Mouse (Mus musculus) liver, adult 2 months (tissue): Measurements from ENCODE around the gene Vmn1r35. TPM values are rescaled to one million over a fixed set of nuclear protein-coding genes. Genes with fewer than 3 reads are reported as not detected.
"Not testable (repeated sequence)": the region's sequence is repeated elsewhere in the genome, so short reads cannot be mapped to it uniquely, and the experiment has no call there.

Experiments used
- DNase-seq: peaks from one replicate; pipeline ENCODE4 v3.0.0-alpha.2; 2011; ENCODE audit warnings: low read depth, low spot score; ENCODE audit errors: extremely low read depth
- H3K27ac ChIP-seq: fragments of 200-500 bp; replicated peaks from 2 replicates; pipeline ENCODE4 v1.5.1; 2012; ENCODE audit warnings: low read depth, mild to moderate bottlenecking, control low read depth, inconsistent platforms, low read length; ENCODE audit not compliant: insufficient read depth
- H3K27me3 ChIP-seq: fragments of 200-500 bp; 2 replicates; pipeline ENCODE4 v1.6.1; 2012; ENCODE audit warnings: mild to moderate bottlenecking, moderate library complexity, low read length, inconsistent platforms; ENCODE audit not compliant: control insufficient read depth, insufficient read depth
- H3K36me3 ChIP-seq: fragments of 200-500 bp; 2 replicates; pipeline ENCODE4 v1.6.1; 2012; ENCODE audit warnings: low read length, inconsistent platforms; ENCODE audit not compliant: control insufficient read depth, insufficient read depth
- H3K4me1 ChIP-seq: fragments of 200-500 bp; 2 replicates; pipeline ENCODE4 v1.6.1; 2011; ENCODE audit warnings: low read length; ENCODE audit not compliant: control insufficient read depth, insufficient read depth
- H3K4me3 ChIP-seq: fragments of 200-500 bp; 2 replicates; pipeline ENCODE4 v1.5.1; 2011; ENCODE audit warnings: low read depth, mild to moderate bottlenecking, control low read depth, low read length, moderate library complexity; ENCODE audit not compliant: insufficient read depth
- H3K79me2 ChIP-seq: fragments of 200-500 bp; 2 replicates; pipeline ENCODE4 v1.6.1; 2012; ENCODE audit warnings: inconsistent platforms, mild to moderate bottlenecking, low read length, moderate library complexity; ENCODE audit not compliant: control insufficient read depth, insufficient read depth
- H3K9ac ChIP-seq: fragments of 200-500 bp; 2 replicates; pipeline ENCODE4 v1.6.1; 2012; ENCODE audit warnings: low read depth, mild to moderate bottlenecking, control low read depth, inconsistent platforms, low read length
- CTCF ChIP-seq: fragments of 200-500 bp; IDR thresholded peaks from 2 replicates; pipeline ENCODE4 v1.5.1; 2011; ENCODE audit warnings: low read depth, low read length, control low read depth
- POLR2A ChIP-seq: fragments of 200-500 bp; IDR thresholded peaks from 2 replicates; pipeline ENCODE4 v1.6.1; 2011; ENCODE audit warnings: low read length, control low read depth; ENCODE audit not compliant: insufficient read depth; ENCODE audit errors: extremely low read depth
- WGBS: fragments of 180-500 bp; shearing (Covaris S2); methylation state at CpG from one replicate; pipeline ENCODE4 v1.1.7; 2018; 5-methylcytosine and 5-hydroxymethylcytosine counted together
- polyA plus RNA-seq: library from polyadenylated mRNA; depleted of rRNA; stranded (reverse); fragments of >200 nt; gene quantifications from 2 replicates; pipeline ENCODE4 v1.2.3, GENCODE M21; 2012; rRNA removed
- total RNA-seq: library from RNA; depleted of rRNA; stranded (reverse); fragments of >200 nt; gene quantifications from 2 replicates; pipeline ENCODE4 v1.2.3, GENCODE M21; 2014; rRNA removed

The Vmn1r35 gene
- total RNA-seq, result not detected in 2 replicates
- polyA plus RNA-seq, result not detected in 2 replicates

DNA sequence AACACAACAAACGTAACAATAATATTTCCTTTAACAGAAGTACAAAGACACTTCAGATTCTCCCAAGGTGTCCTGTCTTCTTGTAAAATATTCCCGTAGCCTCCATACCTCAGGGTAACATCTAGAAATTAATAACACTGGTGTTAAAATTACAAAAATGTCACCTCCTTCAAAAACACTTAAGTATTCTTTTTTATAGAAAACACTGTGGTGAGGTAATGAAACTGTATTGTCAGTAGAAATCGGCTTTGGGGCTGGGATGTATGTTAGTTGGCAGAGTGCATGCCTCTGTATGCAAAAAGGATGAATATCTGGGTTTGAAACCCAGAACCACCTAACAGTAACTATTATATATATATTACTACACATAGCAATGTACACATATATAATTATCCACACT lies at the start of gene Vmn1r35:
Gene Vmn1r35, minus strand, starts transcription at position 101 of the 400 bp plus-strand sequence.
- no peaks in the 10 kb centered on the region for H3K79me2 ChIP-seq
- no peaks in the 10 kb centered on the region for H3K4me1 ChIP-seq
- DNase-seq, result no peak
- 81% methylated on average over 3 of the region's 3 CpGs for WGBS
- no peaks in the 10 kb centered on the region for H3K27me3 ChIP-seq
- no peaks in the 10 kb centered on the region for H3K36me3 ChIP-seq
- TF ChIP-seq CTCF (no peak), POLR2A (no peak)
- no peak within 1 kb of the TSS for H3K27ac ChIP-seq
- H3K9ac ChIP-seq, result no peak within 1 kb of the TSS
- H3K4me3 ChIP-seq, result no peak within 1 kb of the TSS

DNA sequence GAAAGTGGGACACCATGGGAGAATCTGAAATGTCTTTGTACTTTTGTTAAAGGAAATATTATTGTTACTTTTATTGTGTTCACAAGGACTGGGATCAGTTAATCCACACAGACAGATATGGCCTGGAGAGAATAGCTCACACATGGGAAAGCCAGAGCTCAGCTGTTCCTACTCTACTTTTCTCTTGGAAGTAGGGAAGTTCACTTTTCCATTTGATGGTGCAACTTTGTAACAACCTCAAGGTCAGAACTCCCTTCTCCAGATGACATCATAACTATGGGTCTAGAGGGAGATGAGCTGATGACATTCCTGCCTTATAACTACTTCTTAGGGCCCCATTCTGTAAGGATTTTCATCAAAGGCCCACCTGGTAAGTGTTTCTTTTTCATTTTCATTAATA lies 43.4 kb upstream of the Vmn1r35 start, which contains the start of gene Vmn1r37:
Gene Vmn1r37, plus strand, starts transcription at position 301 of the 400 bp plus-strand sequence.
- H3K4me1 ChIP-seq, H3K27me3 ChIP-seq, DNase-seq, H3K4me3 ChIP-seq, H3K36me3 ChIP-seq, H3K27ac ChIP-seq, H3K9ac ChIP-seq, H3K79me2 ChIP-seq: not testable (repeated sequence)

DNA sequence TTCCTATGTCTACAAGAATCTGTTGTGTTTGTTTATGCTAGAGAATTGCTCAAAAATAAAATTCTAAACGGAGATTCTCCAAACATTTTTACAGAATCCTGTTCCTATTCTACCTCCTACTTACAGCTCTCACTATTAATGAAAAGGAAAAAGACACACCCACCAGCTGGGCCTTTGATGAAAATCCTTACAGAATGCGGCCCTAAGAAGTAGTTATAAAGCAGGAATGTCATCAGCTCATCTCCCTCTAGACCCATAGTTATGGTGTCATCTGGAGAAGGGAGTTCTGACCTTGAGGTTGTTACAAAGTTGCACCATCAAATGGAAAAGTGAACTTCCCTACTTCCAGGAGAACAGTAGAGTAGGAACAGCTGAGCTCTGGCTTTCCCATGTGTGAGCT lies 33.4 kb upstream of the Vmn1r35 start, which contains the start of gene Vmn1r36:
Gene Vmn1r36, minus strand, starts transcription at position 101 of the 400 bp plus-strand sequence.
- not testable (repeated sequence) for H3K27ac ChIP-seq, H3K4me3 ChIP-seq, H3K79me2 ChIP-seq, DNase-seq, H3K27me3 ChIP-seq, H3K36me3 ChIP-seq, H3K4me1 ChIP-seq, H3K9ac ChIP-seq
- WGBS, result 61% methylated on average over 2 of the region's 2 CpGs

DNA sequence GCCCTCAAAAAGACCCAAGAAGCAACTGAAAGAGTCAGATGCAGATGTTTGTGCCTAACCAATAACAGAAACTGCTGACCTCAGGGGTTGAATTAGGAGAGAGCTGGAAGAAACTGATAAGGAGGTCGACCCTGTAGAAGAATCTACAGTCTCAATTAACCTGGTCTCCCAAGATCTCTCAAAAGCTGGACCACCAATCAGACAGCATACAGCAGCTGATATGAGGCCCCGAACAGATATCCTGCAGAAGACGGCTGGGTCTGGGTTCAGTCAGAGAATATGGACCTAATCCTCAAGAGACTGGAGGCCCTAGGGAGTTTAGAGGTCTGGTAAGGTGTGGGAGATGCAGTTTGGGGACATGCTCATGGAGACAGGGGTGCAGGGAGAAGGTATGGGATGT lies 28.1 kb upstream of the Vmn1r35 start:
- no peak overlapping the region for H3K9ac ChIP-seq
- TF ChIP-seq CTCF (no peak), POLR2A (no peak)
- H3K4me1 ChIP-seq, result no peaks in the 10 kb centered on the region
- H3K4me3 ChIP-seq, result no peak overlapping the region
- 69% methylated on average over 3 of the region's 3 CpGs for WGBS
- DNase-seq, result no peak
- H3K36me3 ChIP-seq, result no peaks in the 10 kb centered on the region
- H3K27ac ChIP-seq, result no peak overlapping the region
- no peaks in the 10 kb centered on the region for H3K79me2 ChIP-seq
- H3K27me3 ChIP-seq, result no peaks in the 10 kb centered on the region

DNA sequence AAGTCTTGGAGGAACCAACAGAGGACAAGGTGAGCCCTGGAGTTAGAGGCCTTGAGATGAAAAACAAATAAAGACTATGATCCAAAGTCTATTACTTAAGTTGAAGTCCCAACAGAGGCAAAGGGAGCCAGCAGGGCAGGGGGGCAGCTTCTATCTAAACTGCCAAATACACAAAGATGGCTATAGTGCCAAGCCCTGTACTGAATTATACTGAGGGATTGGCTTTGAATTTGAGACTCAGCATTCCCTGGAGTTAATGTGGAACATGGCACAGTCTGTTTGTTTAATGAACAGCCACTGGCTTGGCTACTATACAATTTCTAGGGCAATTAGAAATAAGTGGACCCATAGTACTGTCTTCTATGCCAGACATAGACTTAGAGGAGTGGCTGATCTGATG lies 23.2 kb upstream of the Vmn1r35 start:
- DNase-seq, result no peak

DNA sequence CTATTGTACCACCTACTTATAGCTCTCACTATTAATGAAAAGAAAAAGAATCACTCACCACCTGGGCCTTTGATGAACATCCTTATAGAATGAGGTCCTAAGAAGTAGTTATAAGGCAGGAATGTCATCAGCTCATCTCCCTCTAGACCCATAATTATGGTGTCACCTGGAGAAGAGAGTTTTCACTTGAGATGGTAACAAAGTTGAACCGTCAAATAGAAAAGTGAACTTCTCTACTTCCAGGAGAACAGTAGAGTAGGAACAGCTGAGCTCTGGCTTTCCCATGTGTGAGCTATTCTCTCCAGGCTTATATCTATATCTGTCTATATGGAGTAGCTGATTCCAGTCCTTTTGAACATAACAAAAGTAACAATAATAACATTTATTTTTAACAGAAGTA lies 41.9 kb downstream of the Vmn1r35 start, which contains the start of gene Vmn1r34:
Gene Vmn1r34, minus strand, starts transcription at position 101 of the 400 bp plus-strand sequence.
- 92% methylated on average over 1 of the region's 1 CpGs for WGBS
- Histone ChIP-seq H3K27me3 (no peaks in the 10 kb centered on the region), H3K9ac (no peak within 1 kb of the TSS), H3K4me1 (no peaks in the 10 kb centered on the region), H3K27ac (no peak within 1 kb of the TSS), H3K79me2 (no peaks in the 10 kb centered on the region), H3K36me3 (no peaks in the 10 kb centered on the region), H3K4me3 (no peak within 1 kb of the TSS)
- DNase-seq, result no peak
- TF ChIP-seq POLR2A, result no peak
- no peak for TF ChIP-seq CTCF

More for the DNA sequence above, 23.2 kb upstream of the Vmn1r35 start:
- Histone ChIP-seq H3K9ac (no peak overlapping the region), H3K27me3 (no peaks in the 10 kb centered on the region), H3K36me3 (no peaks in the 10 kb centered on the region), H3K4me1 (no peaks in the 10 kb centered on the region), H3K79me2 (no peaks in the 10 kb centered on the region), H3K27ac (no peak overlapping the region), H3K4me3 (no peak overlapping the region)
- TF ChIP-seq CTCF, result no peak

Other genes with a start within 250 kb of the Vmn1r35 start
- 2.1 and 4.6 TPM in 2 replicates for gene Mad2l1, start 150.5 kb downstream of the Vmn1r35 start, total RNA-seq
- gene Mad2l1, start 150.5 kb downstream of the Vmn1r35 start, polyA plus RNA-seq, result 0.57 and 0.65 TPM in 2 replicates
- gene Vmn1r32, start 125.8 kb downstream of the Vmn1r35 start, total RNA-seq, result not detected in 2 replicates
- not detected in 2 replicates for gene Vmn1r32, start 125.8 kb downstream of the Vmn1r35 start, polyA plus RNA-seq
- gene Vmn1r33, start 67.6 kb downstream of the Vmn1r35 start, total RNA-seq, result not detected in 2 replicates
- not detected in 2 replicates for gene Vmn1r33, start 67.6 kb downstream of the Vmn1r35 start, polyA plus RNA-seq
- gene Vmn1r34, start 42.0 kb downstream of the Vmn1r35 start, total RNA-seq, result not detected in 2 replicates
- not detected in 2 replicates for gene Vmn1r34, start 42.0 kb downstream of the Vmn1r35 start, polyA plus RNA-seq
- not detected in 2 replicates for gene Vmn1r36, start 33.3 kb upstream of the Vmn1r35 start, total RNA-seq
- gene Vmn1r36, start 33.3 kb upstream of the Vmn1r35 start, polyA plus RNA-seq, result not detected in 2 replicates
- gene Vmn1r37, start 43.5 kb upstream of the Vmn1r35 start, total RNA-seq, result not detected in 2 replicates
- gene Vmn1r37, start 43.5 kb upstream of the Vmn1r35 start, polyA plus RNA-seq, result not detected in 2 replicates
- not detected in 2 replicates for gene Vmn1r38, start 96.7 kb upstream of the Vmn1r35 start, total RNA-seq
- not detected in 2 replicates for gene Vmn1r38, start 96.7 kb upstream of the Vmn1r35 start, polyA plus RNA-seq
- gene Vmn1r39, start 124.7 kb upstream of the Vmn1r35 start, total RNA-seq, result not detected in 2 replicates
- not detected in 2 replicates for gene Vmn1r39, start 124.7 kb upstream of the Vmn1r35 start, polyA plus RNA-seq
- 24.4 and 28.7 TPM in 2 replicates for gene Gng12, start 210.5 kb upstream of the Vmn1r35 start, total RNA-seq
- 14.1 and 18.7 TPM in 2 replicates for gene Gng12, start 210.5 kb upstream of the Vmn1r35 start, polyA plus RNA-seq